Mouse (Mus musculus) megakaryocyte, embryonic 14.5 days (primary cell): ENCODE data around the gene Arhgap32. TPM values are rescaled to one million over a fixed set of nuclear protein-coding genes. Genes with fewer than 3 reads are reported as not detected.

Experiments used
- H3K27me3 ChIP-seq: replicated peaks from 2 replicates; pipeline ENCODE3; 2012; ENCODE audit warnings: inconsistent platforms
- H3K36me3 ChIP-seq: replicated peaks from 2 replicates; pipeline ENCODE3; 2012; ENCODE audit warnings: low read length, inconsistent platforms, mixed read lengths
- H3K4me1 ChIP-seq: 2 replicates; pipeline ENCODE4 v1.6.1; 2012; ENCODE audit warnings: inconsistent platforms
- H3K4me3 ChIP-seq: replicated peaks from 2 replicates; pipeline ENCODE3; 2012; ENCODE audit warnings: moderate library complexity, mild to moderate bottlenecking, inconsistent platforms
- H3K9me3 ChIP-seq: 2 replicates; pipeline ENCODE4 v1.6.1; 2012; ENCODE audit warnings: inconsistent platforms
- FLI1 ChIP-seq: IDR thresholded peaks from 2 replicates; pipeline ENCODE4 v1.6.1; 2012; ENCODE audit warnings: low read length, inconsistent platforms, mixed read lengths
- GATA1 ChIP-seq: IDR thresholded peaks from 3 replicates; pipeline ENCODE4 v1.6.1; 2012; ENCODE audit warnings: mixed read lengths, low read length, inconsistent platforms, borderline replicate concordance
- polyA plus RNA-seq: library from polyadenylated mRNA; stranded (reverse); fragments of >175 nt; gene quantifications from 2 replicates; pipeline ENCODE4 v1.2.3, GENCODE M21; 2012; ENCODE audit warnings: low replicate concordance; ENCODE audit not compliant: insufficient read depth

Gene Arhgap32
- polyA plus RNA-seq, 1 experiment = not detected

DNA sequence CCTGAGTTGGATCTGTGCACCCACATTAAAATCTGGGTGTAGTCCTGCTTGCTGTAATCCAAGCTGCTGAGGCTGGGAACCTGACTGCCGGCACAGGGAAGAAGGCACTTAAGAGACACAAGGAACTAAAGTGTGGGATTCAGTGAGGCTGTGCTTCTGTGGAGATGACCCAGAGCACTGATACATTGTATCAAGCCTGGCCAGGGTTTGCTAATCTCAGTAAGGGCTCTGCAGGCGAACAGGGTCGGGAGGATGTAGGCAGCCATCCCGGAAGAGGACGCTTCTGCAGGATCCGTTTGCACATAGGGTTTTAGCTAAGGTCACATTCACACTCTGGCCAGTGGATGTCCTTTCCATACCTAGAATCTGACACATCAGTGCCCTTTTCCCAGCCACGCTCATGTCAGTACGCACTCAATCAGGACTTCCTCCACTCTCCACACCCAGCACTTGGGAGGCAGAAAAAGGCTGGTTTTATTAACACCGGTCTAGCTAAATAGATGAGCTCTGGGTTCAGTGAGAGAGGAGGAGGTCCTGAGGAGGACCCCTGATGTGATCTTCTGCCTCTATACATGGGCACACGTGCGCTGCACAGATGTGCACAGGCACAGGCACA, 20.9 kb downstream of the Arhgap32 start:
- Histone ChIP-seq H3K4me1 (no peaks in the 10 kb centered on the region), H3K36me3 (no peaks in the 10 kb centered on the region), H3K4me3 (no peak overlapping the region), H3K27me3 (no peaks in the 10 kb centered on the region), H3K9me3 (no peaks in the 10 kb centered on the region)
- TF ChIP-seq FLI1 (no peak), GATA1 (no peak)

DNA sequence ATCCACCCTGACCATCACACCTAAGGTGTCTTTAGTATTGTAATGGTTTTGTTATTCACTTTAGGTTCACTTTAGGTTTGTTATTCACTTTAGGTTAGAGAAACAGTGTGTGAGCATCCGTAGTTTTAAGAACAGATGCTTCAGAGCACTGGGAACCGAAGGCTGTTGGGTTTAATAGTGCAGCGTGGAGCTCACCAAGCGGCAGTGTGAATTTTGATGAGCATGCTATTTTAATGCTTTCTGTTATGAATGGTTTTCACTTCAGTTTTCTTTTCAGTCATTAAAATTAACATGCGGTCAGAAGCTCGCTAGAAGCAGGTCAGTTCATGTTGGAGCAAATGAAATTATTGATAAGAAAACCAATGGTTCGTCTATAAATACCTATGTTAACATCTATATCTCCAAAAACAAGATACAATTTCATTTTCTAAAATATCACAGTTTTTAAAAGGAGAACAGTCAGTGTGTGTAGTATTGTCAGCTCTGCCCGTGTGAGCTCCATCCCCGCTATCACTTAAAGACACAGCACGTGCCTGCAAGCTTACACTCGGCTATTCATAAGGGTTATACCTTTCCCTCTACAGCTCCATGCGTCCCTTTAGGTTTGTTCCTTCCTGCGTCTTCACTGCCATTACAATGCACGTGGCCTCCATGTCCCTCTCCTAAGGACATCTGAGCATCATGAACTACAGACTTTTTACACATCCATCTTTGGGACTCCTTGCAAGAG, 21.9 kb downstream of the Arhgap32 start:
- no peak overlapping the region for H3K4me3 ChIP-seq
- TF ChIP-seq GATA1 (no peak), FLI1 (no peak)

DNA sequence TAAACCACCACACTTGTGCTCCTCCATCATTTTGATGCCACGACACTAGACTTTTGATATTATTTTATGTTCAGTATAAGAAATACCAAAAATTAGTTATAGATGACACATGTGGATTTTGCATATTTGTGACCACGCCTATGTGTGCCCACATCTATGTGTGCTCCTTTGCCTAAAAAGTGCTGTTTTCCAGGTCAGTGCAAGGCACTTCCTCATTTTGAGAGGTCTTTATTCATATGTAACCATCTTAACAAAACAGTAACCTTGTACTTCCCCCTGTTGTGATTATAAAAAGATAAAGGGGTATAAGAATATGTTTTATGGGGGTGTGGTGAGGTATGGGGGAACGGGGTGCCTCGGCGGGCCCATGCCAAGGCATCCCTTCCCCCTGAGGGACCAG, 22.7 kb downstream of the Arhgap32 start:
- Histone ChIP-seq H3K27me3 (no peaks in the 10 kb centered on the region), H3K4me3 (no peak overlapping the region), H3K9me3 (no peaks in the 10 kb centered on the region), H3K36me3 (no peaks in the 10 kb centered on the region), H3K4me1 (no peaks in the 10 kb centered on the region)
- TF ChIP-seq GATA1 = no peak
- no peak for TF ChIP-seq FLI1

More for the DNA sequence above, 21.9 kb downstream of the Arhgap32 start:
- Histone ChIP-seq H3K4me1 (no peaks in the 10 kb centered on the region), H3K36me3 (no peaks in the 10 kb centered on the region), H3K9me3 (no peaks in the 10 kb centered on the region), H3K27me3 (no peaks in the 10 kb centered on the region)

DNA sequence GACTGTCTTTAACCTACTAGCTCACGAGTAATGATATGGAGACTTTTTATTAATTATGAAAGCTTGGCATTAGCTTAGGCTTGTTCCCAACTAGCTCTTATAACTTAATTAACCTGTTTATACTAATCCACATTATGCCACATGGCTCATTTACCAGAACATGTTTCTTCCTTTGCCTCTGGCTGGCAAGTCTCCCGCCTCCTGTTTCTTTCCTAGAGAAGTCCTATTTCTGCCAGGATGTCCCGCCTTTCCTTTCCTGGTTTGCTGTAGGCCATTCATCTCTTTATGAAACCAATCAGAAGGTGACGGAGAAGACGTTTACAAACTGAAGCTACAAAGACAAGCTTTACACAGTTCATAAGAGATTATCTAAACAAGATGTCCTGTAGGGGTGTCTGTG, 23.7 kb downstream of the Arhgap32 start:
- Histone ChIP-seq H3K27me3 (no peaks in the 10 kb centered on the region), H3K4me1 (no peaks in the 10 kb centered on the region), H3K4me3 (no peak overlapping the region), H3K36me3 (no peaks in the 10 kb centered on the region), H3K9me3 (no peaks in the 10 kb centered on the region)
- TF ChIP-seq GATA1 (no peak), FLI1 (no peak)

DNA sequence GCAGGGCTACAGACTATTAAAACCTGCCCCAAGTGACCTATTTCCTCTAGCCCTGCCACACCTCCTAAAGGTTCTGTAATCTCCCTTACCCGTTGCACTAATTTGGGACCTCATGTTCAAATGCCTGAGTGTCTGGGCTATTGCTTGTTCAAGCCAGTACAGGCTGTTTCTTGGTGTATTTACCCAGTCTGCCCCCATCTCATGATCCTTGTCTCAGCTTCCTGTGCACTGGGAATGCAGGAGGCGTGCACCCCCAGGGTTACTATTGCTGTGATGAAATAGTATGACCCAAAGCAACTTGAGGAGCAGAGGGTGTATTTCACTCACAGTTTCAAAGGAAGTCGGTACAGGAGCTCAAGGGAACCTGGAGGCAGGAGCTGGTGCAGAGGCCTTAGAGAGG, 26.9 kb downstream of the Arhgap32 start:
- Histone ChIP-seq H3K4me3 (no peak overlapping the region), H3K27me3 (no peaks in the 10 kb centered on the region), H3K9me3 (no peaks in the 10 kb centered on the region), H3K36me3 (no peaks in the 10 kb centered on the region), H3K4me1 (no peaks in the 10 kb centered on the region)
- no peak for TF ChIP-seq GATA1
- no peak for TF ChIP-seq FLI1

DNA sequence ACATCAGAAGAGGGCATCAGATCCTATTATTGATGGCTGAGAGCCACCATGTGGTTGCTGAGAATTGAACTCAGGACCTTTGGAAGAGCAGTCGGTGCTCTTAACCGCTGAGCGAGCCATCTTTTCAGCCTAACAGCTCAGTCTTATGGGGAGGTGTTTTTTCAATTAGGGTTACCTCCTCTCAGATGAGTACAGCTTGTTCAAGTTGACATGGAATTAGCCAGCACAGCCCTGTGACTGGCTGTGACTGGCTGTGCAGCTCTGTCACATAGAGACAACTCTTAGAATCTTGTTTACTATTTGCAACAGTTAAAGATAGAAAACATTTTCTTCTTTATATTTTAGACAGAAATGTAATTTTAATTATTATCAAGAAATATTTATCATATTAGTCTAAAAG, 27.5 kb downstream of the Arhgap32 start:
- TF ChIP-seq FLI1 (no peak), GATA1 (no peak)
- no peaks in the 10 kb centered on the region for H3K9me3 ChIP-seq
- no peaks in the 10 kb centered on the region for H3K27me3 ChIP-seq
- H3K4me3 ChIP-seq = no peak overlapping the region
- H3K4me1 ChIP-seq = no peaks in the 10 kb centered on the region
- no peaks in the 10 kb centered on the region for H3K36me3 ChIP-seq

DNA sequence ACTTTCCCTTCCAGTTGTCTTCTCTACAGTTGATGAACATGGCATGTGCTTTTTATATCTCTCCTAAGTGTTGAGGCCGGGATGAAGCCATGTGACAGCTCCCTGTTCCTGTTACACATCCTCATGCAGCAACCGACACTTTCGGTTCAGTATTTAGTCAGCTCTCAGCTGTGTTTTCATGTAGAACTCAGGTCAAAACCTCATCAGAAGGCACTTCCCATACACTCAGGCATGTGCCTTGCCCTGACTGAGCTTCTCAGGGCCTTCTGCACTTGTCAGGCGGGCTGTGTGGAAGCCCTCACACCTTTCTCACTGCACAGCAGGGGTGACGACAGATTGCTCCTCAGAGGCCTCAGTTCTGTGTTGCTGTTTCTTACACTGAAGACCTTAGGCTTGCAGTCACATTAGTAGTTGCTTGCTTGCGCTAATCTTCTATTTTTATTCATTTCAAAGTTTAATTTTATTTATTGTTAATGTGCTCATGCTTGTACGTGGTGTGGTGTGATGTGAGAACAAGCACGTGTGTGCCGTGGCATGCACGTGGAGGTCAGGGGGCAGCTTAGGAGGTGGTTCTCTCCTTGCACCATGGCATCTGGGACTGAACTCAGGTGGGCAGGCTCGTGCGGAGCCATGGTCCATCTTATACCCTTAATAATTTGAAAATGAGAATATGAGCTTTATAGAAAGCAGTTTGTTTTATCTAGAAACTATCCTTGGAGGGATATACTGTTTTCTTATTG, 30.5 kb downstream of the Arhgap32 start:
- H3K27me3 ChIP-seq = no peaks in the 10 kb centered on the region
- TF ChIP-seq FLI1 (no peak), GATA1 (no peak)
- no peaks in the 10 kb centered on the region for H3K36me3 ChIP-seq
- H3K4me3 ChIP-seq = peak overlapping the region; percentile 24
- H3K9me3 ChIP-seq = no peaks in the 10 kb centered on the region
- peaks cover 6% of the 10 kb centered on the region for H3K4me1 ChIP-seq

DNA sequence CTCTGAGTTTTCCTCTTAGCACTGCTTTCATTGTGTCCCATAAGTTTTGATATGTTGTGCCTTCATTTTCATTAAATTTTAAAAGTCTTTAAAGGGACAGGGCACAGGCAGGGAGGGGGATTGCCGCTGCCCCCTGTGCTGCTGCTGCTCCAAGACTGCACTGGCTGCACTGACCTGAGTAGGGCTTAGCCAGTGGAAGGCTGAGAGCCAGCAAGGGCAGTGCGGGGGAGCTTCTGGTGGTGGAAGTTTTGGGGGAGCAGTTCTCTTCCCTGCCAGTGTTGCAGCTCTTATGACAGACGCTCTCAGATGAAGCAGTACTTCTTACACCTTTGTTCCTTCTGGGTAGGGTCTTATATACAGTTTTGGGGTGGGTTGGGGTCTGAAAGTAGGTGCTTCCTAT, 33.3 kb downstream of the Arhgap32 start:
- TF ChIP-seq FLI1 = no peak
- TF ChIP-seq GATA1 = no peak
- no peaks in the 10 kb centered on the region for H3K9me3 ChIP-seq
- H3K4me1 ChIP-seq = peaks cover 6% of the 10 kb centered on the region
- H3K4me3 ChIP-seq = no peak overlapping the region
- H3K36me3 ChIP-seq = no peaks in the 10 kb centered on the region
- H3K27me3 ChIP-seq = no peaks in the 10 kb centered on the region

DNA sequence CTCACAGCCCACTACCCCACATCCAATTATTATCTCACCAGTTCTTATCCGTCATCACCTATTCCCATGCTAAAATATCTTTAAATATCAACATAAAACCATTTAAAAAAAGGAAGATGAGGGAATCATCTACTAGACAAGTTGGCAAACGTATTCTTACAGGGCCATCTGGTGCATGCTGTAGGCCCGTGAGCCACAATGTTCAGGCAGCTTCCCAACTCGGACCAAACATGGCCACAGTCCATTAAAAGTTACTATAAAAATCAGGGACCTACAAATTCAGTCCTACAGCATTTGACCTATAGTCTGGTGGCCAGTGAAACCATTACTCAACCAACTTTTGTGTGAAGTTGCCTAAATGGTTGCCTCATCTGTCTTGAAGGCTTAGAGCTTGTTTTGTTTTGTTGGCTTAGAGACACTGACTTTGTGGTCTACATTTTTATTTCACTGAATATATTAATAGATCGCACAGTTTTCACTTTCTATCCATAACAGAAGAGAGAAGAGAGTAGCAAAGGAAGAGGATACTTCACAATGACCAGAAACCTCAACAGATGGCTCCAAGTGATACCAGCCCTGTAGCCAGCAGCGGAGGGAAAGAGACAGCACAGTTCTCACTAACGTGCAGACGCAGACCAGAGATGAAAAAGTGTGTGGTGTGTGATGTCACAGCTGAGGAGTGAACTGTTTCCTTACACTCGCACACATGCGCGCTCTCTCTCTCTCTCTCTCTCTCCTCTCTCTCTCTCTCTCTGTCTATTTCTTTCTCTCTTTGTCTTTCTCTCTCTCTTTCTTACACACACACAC, 34.1 kb downstream of the Arhgap32 start:
- peak overlapping the region; percentile 84 for H3K4me3 ChIP-seq
- no peak for TF ChIP-seq FLI1
- TF ChIP-seq GATA1 = no peak
- H3K27me3 ChIP-seq = no peaks in the 10 kb centered on the region
- no peaks in the 10 kb centered on the region for H3K9me3 ChIP-seq
- H3K4me1 ChIP-seq = peaks cover 6% of the 10 kb centered on the region
- H3K36me3 ChIP-seq = no peaks in the 10 kb centered on the region
